Mouse (Mus musculus): ENCODE results near the gene Fam222b.
A peak's percentile ranks its signal among the peaks of the same experiment; 100 is the strongest.
"Not testable (repeated sequence)": the region's sequence is repeated elsewhere in the genome, so short reads cannot be mapped to it uniquely, and the experiment has no call there.

The Fam222b gene

DNA sequence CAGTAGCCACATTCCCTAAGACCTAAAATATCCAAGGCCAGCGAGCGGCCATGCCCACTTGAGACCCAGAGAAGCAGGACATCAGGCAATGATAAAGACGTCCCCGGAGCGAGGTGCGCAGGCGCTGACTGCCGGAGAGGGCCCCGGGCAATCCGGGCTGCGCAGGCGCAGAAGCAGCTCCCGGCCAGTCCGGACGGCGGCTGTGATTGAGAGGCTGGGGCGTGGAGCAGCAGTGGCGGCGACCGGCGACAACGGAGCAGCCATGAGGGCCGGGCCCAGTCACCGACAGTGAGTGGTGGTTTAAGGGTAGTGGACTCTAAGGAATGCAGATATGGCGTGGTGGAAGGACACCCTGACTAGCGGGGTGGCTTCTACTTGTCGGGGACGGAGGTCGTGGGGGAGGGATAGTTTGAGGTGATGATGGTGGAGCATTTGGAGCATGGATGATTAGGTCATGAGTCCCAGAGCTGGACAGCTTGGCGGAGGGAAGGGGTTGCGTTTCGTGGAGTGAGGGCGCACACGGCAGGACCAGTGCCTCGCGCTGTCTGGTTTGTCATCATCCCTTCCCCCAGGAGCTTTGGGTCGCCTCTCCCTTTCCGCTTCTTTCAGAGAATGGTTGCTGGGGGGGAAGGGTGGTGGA, at the start of gene Fam222b:
Fam222b (plus strand) TSS at position 157 of the 640 bp plus-strand sequence.
- DNase-seq (ENCODE audit: low spot score in 2 of 2) = peak; percentile 70 to 87

GRCm38 (mm10) chr11:78044758-78045251, 49.7 kb upstream of the Fam222b start:
- DNase-seq (ENCODE audit: low spot score in 2 of 2) = no peak

DNA sequence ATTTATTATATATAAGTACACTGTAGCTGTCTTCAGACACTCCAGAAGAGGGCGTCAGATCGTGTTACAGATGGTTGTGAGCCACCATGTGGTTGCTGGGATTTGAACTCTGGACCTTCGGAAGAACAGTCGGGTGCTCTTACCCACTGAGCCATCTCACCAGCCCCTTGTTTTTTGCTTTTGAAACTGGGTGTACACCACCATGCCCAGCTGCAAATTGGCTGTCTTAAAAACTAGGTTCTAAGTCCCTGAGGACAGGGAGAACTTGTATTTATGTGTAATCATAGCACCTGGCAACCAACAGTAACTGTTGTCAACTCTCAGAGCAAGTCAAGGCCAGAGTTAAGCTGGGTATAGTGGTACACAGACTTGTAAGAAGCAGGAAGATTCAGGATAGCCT, 45.8 kb upstream of the Fam222b start:
- not testable (repeated sequence) for DNase-seq (ENCODE audit: low spot score in 2 of 2)

- DNase-seq (ENCODE audit: low spot score in 2 of 2) = no peak
Observed at GRCm38 (mm10) chr11:78053078-78053477, 41.4 kb upstream of the Fam222b start.

DNA sequence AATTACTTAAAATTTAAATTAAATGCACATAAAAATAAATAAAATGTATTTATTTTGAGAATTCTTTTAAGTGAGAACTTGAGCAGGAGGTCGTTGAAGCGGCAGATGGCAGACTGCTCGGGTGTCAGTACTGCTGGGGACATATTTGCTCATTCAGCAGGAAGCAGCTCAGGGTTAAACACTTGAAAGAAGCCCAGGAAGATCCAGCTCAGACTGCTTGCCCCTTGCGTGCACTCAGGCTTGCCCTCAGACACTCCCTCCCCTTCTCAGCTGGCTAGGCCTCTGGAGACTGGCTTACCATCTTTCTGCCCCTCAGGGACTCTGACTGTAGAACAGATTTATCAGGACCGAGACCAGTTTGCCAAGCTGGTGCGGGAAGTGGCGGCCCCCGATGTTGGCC, 37.5 kb upstream of the Fam222b start:
- no peak for DNase-seq (ENCODE audit: low spot score in 2 of 2)

GRCm38 (mm10) chr11:78059833-78060757, 34.4 kb upstream of the Fam222b start:
- peak in 1 of 2 experiments; percentile 31 for DNase-seq (ENCODE audit: low spot score in 2 of 2)

DNA sequence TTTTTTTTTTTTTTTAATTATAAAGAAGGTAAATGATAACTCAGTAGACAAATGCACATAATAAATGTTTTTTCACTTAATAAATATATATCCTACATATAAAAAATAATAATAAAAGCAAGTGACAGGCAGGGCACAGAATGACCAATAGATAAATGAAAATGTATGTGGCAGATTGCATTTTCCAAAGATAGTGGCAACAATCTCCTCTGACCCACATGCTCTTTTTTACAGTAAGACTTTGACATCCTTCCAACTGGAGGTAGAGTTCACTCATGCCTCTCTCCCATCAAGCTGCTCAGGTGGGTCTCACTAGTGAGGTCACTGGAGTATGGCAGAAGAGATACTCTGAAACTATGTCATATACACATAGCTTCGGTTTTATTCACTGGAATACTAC, 31.9 kb upstream of the Fam222b start:
- DNase-seq (ENCODE audit: low spot score in 2 of 2) = no peak

- no peak for DNase-seq (ENCODE audit: low spot score in 2 of 2)
Observed at GRCm38 (mm10) chr11:78065906-78066305, 28.6 kb upstream of the Fam222b start.

- DNase-seq (ENCODE audit: low spot score in 2 of 2) = no peak
Observed at GRCm38 (mm10) chr11:78066641-78067040, 27.8 kb upstream of the Fam222b start.

GRCm38 (mm10) chr11:78067566-78067965, 26.9 kb upstream of the Fam222b start:
- DNase-seq (ENCODE audit: low spot score in 2 of 2) = no peak

DNA sequence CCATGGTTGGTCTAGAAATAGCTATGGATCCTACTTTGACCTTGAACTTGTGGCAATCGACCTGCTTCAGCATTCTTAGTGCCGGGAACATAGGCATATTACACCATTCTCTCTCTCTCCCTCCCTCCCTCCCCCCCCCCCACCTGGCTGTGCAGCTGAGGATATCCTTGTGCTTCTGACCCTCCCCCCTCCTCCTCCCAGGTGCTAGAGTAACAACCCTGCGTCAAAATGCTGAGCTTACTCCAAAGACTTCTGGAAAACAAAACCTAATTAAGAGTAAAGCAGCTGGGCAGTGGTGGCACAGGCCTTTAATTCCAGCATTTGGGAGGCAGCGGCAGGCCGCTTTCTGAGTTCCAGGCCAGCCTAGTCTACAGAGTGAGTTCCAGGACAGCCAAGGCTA, 25.3 kb upstream of the Fam222b start:
- no peak for DNase-seq (ENCODE audit: low spot score in 2 of 2)

- DNase-seq (ENCODE audit: low spot score in 2 of 2) = no peak
Observed at GRCm38 (mm10) chr11:78069646-78070045, 24.8 kb upstream of the Fam222b start.

GRCm38 (mm10) chr11:78071938-78072337, 22.5 kb upstream of the Fam222b start:
- no peak for DNase-seq (ENCODE audit: low spot score in 2 of 2)

DNA sequence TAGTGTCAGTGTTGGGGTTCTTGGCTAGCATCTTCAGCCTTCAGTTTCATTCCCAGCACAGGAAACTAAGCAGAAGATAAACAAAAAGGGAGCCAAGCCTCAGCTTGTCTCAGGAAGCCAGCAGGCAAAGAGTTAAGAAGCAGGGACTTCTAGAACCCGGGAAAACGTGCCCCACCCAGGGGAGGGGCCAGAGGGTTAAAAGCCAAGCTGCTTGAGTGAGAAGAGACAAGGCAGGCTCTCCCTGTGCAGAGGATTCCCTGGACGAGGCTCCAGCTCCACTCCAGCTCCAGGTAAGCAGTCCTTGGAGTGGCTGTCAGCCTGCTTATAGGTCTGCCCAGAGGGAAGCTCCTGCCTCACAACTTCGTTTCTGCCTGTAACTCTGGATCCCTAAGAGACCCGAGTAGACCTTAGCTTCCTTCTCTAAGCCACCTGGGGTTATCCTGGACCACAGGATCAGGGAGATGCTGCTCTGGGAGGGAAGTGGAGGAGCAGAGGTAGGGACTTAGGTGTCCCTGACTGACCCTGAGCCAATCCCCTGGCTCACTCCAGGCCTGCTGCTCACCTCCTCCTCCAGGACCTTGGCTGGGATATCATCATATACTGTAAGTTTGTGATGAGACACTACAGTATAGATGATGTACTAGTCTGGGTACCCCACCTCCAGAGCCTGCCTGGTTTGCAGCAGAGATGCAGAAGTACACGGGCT, 21.9 kb upstream of the Fam222b start:
- DNase-seq (ENCODE audit: low spot score in 2 of 2) = no peak

DNA sequence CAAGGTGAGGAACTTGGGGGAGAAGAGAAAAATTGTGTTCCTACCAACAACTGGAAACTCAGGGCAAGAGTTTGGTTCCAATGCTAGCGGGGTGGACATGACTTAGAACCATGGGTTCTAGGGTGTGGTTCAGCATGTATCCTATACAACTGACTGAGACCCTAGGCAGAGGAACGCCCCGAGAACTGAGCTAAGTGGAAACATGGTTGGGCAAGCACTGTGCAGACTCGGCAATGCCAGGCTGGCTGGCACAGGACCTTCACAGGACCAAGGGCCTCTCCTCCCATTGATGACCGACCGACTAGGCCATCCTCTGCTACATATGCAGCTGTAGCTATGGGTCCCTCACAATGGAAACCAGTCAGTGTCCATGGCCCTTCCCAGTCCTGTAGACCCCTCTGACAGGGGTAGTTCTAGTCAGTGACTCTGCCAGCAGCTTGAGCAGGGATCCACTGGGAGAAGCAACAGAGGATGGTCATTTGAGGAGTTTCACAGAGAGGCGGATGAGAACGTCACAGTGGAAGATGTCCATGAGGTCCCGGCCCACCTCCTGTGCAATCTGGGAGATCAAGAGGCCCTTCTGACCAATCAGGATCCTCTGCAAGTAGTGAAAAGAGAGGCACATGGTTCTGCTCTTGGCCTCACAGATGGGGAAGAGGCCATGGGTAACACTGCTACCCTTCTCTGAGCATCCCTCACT, 20.7 kb upstream of the Fam222b start:
- DNase-seq (ENCODE audit: low spot score in 2 of 2) = no peak

- DNase-seq (ENCODE audit: low spot score in 2 of 2) = no peak
Observed at GRCm38 (mm10) chr11:78074277-78074652, 20.2 kb upstream of the Fam222b start.

GRCm38 (mm10) chr11:78074666-78075065, 19.8 kb upstream of the Fam222b start:
- no peak for DNase-seq (ENCODE audit: low spot score in 2 of 2)

- peak; percentile 56 to 61 for DNase-seq (ENCODE audit: low spot score in 2 of 2)
Observed at GRCm38 (mm10) chr11:78079961-78080921, 14.2 kb upstream of the Fam222b start, which contains the start of gene Eral1. Eral1 (minus strand) TSS chr11:78080383.

DNA sequence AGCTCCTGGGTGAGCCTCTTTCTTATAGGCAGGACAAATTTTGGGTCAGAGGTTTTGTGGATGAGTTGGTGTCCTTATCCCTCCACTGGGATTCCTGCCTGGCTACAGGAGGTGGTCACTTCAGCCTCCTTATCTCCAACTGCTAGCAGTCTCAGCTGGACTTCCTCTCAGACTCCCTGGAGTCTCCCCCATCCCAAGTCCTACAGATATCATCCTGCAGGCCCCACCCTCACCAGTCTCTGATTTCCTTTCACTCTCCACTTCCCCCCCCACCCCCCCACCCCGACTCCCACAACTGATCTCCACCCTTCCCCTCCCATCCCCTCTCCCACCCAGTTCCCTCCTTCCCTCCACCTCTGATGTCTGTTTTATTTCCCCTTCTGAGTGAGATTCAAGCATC, 10.9 kb upstream of the Fam222b start:
- no peak for DNase-seq (ENCODE audit: low spot score in 2 of 2)

DNA sequence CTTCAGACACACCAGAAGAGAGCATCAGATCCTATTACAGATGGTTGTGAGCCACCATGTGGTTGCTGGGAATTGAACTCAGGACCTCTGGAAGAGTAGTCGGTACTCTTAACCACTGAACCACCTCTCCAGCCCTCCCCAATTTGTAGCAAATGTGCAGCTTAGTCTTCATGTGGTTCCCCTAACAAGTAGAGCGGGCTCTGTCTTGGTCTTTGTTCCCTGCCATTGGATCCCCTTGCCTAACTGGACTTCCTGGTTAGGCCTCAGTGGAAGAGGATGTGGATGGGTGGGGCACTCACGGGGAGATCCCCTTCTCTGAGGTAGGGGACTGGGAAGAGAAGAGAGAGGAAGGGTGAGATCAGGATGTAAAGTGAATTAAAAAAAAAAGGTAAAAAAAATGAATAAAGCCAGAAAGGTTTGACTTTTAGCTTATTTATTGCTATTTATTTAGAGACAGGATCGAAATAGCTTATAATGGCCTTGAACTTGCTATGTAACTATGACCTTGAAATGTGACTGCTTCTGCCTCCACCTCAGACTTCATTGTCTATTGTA, 7.5 kb upstream of the Fam222b start:
- DNase-seq (ENCODE audit: low spot score in 2 of 2) = no peak
